Mouse (Mus musculus): ENCODE measurements around the gene Tamm41.

- no peak; the same call in 1 of the 2 replicates for TF ChIP-seq CTCF (conservative IDR thresholded peaks at IDR 0.05; ENCODE audit: insufficient read depth, insufficient read length, low read depth, low read length)
- no peak for TF ChIP-seq POLR2A (IDR thresholded peaks at IDR 0.05; ENCODE audit: low read depth, low read length)
Measured at GRCm38 (mm10) chr6:115044709-115045108, 7.0 kb upstream of the Tamm41 start.
